Mouse (Mus musculus): ENCODE measurements around the gene Runx2. TPM values are rescaled to one million over a fixed set of nuclear protein-coding genes. Genes with fewer than 3 reads are reported as not detected.
A peak's percentile ranks its signal among the peaks of the same experiment; 100 is the strongest.

Runx2 gene
- 1.3 and 4.6 TPM in 2 replicates for polyA plus RNA-seq (2016; fragmentation: Nextera tagmentation; extraction: Ambion mirVana)

DNA sequence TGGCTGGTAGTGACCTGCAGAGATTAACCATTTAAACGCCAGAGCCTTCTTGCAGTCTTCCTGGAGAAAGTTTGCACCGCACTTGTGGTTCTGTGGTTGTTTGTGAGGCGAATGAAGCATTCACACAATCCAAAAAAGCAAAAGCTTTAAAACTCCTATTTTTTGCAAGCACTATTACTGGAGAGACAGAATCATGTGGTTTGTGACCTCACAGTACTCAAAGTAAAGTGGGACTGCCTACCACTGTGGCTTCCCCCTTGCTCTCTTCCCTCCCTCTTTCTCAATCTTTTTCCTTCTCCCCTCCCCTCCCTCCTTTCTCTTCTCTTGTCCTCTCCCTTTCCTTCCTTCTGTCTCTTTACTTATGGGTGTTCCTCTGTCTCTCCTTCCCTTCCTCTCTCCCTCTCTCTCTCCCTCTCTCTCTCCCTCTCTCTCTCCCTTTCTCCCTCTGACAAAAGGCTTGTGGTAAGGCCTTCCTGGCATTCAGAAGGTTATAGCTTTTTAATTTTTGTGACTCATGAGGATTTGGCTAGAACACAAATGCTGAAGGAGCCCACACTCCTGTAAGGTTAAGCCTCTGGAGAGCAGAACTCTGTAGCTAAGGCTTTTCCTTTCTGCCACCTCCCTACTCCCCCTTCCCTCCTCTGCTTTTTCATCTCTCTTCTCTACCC is at the start of gene Runx2:
Gene Runx2, minus strand, starts transcription at position 290 of the 668 bp plus-strand sequence.
- H3K9me3 ChIP-seq (replicated peaks) = no peaks in the 10 kb centered on the region
- H3K27me3 ChIP-seq (ENCODE audit: low read depth, poor library complexity, severe bottlenecking) = no peaks in the 10 kb centered on the region
- H3K27ac ChIP-seq = 0 out of 2 replicates have a peak within 1 kb of the TSS, but pooled peaks have one; percentile 12
- 36% methylated on average over 3 of the region's 3 CpGs for WGBS
- H3K4me1 ChIP-seq = peaks cover 13% of the 10 kb centered on the region
- H3K36me3 ChIP-seq = no peaks in the 10 kb centered on the region
- DNase-seq (ENCODE audit: low spot score) = no peak
- no peak within 1 kb of the TSS for H3K4me3 ChIP-seq

DNA sequence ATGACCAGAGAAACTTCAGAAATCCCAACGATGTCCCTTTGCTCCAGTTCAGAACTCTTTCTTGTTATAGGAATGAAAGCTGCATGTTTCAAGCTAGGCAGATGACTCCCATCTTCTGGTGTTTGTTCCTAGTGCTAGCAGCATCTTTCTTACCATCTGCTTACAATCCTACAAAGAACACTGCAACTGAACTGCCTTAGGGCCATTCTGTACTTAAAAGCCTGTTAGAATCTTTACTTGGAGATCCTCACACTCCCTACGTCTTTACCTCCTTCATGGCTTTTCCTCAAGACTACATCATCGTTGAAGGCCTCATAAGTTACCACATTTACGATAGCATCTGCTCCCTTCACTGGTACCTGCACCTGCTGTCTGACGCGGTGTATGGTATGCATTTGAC is 48.6 kb upstream of the Runx2 start:
- H3K4me1 ChIP-seq = peaks cover 4% of the 10 kb centered on the region; the same call in 1 of the 2 replicates
- no peak overlapping the region for H3K27ac ChIP-seq
- 96% methylated on average over 6 of the region's 6 CpGs for WGBS
- no peaks in the 10 kb centered on the region for H3K27me3 ChIP-seq (ENCODE audit: low read depth, poor library complexity, severe bottlenecking)
- no peak for DNase-seq (ENCODE audit: low spot score)
- H3K4me3 ChIP-seq = no peak overlapping the region
- no peaks in the 10 kb centered on the region for H3K9me3 ChIP-seq (replicated peaks)
- no peaks in the 10 kb centered on the region for H3K36me3 ChIP-seq

DNA sequence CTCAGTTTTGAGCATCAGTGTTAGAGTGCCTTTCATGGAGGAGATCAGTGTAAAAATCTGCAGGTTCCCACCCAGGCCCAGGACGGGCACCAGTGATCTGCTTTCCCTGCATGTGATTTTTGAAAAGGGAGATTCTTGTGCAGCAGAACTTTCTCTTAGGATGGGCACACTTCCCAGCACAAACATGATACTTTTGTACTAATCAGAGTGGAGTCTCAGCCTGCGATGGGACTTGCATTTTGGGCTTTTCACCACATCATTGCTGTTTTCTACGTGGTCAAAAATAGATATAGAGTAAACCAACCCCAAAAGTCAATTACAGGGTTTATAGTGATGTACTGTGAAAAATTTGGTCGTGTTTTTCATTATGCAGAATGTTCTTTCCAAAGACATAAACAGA is 27.6 kb upstream of the Runx2 start:
- no peak overlapping the region for H3K27ac ChIP-seq
- no peaks in the 10 kb centered on the region for H3K9me3 ChIP-seq (replicated peaks)
- WGBS = 85% methylated on average over 4 of the region's 4 CpGs
- no peaks in the 10 kb centered on the region for H3K4me1 ChIP-seq
- no peaks in the 10 kb centered on the region for H3K36me3 ChIP-seq
- H3K4me3 ChIP-seq = no peak overlapping the region
- no peaks in the 10 kb centered on the region for H3K27me3 ChIP-seq (ENCODE audit: low read depth, poor library complexity, severe bottlenecking)
- DNase-seq (ENCODE audit: low spot score) = no peak

DNA sequence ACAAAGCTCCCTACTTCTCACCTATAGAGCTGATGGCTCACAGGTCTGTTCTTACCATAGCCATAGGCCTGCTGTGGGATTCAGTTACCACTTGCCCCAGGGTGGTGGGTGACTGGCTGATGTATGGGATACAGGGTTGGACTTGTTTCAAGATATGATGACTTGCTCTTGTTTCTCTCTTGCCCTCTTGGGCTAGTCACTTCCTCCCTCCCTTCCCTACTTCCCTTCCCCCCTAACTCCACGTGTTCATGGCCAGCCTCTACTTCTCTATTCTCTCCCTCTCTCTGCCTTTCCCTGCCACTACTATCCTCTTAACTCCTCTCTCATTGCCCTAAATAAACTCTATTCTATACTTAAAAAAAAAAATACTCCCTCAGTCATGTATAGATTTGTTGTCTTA is 16.6 kb upstream of the Runx2 start:
- 87% methylated on average over 1 of the region's 1 CpGs for WGBS
- no peak overlapping the region for H3K4me3 ChIP-seq

DNA sequence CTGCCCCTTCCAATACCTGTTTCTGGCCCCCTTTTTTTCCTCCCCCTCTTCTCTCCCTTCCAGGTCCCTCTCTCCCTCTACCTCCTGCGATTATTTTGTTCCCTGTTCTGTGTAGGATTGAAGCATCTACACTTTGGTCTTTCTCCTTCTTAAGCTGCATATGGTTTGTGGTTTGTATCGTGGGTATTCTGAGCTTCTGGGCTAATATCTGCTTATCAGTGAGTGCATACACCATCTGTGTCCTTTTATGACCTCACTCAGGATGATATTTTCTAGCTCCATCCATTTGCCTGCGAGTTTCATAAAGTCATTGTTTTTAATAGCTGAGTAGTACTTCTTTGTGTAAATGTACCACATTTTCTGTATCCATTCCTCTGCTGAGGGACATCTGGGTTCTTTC is 15.0 kb upstream of the Runx2 start:
- 90% methylated on average over 3 of the region's 3 CpGs for WGBS
- DNase-seq (ENCODE audit: low spot score) = no peak
- H3K4me1 ChIP-seq = no peaks in the 10 kb centered on the region
- H3K9me3 ChIP-seq (replicated peaks) = no peaks in the 10 kb centered on the region
- no peaks in the 10 kb centered on the region for H3K27me3 ChIP-seq (ENCODE audit: low read depth, poor library complexity, severe bottlenecking)
- H3K36me3 ChIP-seq = no peaks in the 10 kb centered on the region
- H3K4me3 ChIP-seq = no peak overlapping the region
- no peak overlapping the region for H3K27ac ChIP-seq

More for the DNA sequence above, 16.6 kb upstream of the Runx2 start:
- no peaks in the 10 kb centered on the region for H3K27me3 ChIP-seq (ENCODE audit: low read depth, poor library complexity, severe bottlenecking)
- H3K27ac ChIP-seq = no peak overlapping the region
- H3K4me1 ChIP-seq = no peaks in the 10 kb centered on the region
- no peak for DNase-seq (ENCODE audit: low spot score)
- H3K9me3 ChIP-seq (replicated peaks) = no peaks in the 10 kb centered on the region
- H3K36me3 ChIP-seq = no peaks in the 10 kb centered on the region

DNA sequence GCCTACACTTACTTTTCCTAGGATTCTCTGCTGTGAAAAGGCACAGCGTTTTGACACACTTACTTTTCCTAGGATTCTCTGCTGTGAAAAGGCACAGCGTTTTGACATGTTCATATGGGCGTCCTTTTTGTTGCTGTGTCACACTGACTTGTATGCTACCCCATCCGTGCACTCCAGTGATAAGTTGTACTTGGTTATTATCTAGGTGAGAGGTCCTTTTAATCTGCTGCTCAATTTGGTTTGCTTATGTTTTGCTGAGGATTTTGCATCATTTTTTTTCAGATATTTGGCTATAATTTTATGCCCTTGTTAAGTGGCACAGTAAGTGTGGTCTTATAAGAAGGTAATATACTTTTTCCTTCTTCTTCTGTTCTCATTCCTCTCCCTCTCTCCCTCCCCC is 13.4 kb upstream of the Runx2 start:
- Histone ChIP-seq H3K9me3 (replicated peaks) (no peaks in the 10 kb centered on the region), H3K4me3 (no peak overlapping the region), H3K27ac (no peak overlapping the region), H3K4me1 (no peaks in the 10 kb centered on the region), H3K36me3 (no peaks in the 10 kb centered on the region), H3K27me3 (ENCODE audit: low read depth, poor library complexity, severe bottlenecking) (no peaks in the 10 kb centered on the region)
- DNase-seq (ENCODE audit: low spot score) = no peak
- WGBS = 86% methylated on average over 4 of the region's 4 CpGs

DNA sequence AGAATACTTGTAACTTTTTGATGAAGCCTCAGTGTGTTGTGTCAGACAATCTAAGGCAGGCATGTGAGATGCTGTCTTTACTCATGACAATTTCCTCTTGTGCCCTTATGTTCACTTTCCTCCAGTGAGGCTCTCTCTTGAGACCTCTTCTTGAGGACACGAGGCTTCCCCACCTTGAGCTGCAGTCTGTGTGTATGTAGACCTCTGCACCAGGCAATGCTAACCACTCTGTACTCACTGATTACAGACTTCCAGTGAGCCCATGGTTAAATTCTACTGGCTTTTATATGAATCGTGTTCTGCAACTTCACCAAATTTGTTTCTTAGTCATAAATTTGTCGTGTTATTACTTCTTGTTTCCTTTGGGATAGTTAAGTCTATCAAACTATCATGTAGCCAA is 12.5 kb upstream of the Runx2 start:
- no peak for DNase-seq (ENCODE audit: low spot score)
- H3K27me3 ChIP-seq (ENCODE audit: low read depth, poor library complexity, severe bottlenecking) = no peaks in the 10 kb centered on the region
- H3K4me3 ChIP-seq = no peak overlapping the region
- H3K36me3 ChIP-seq = no peaks in the 10 kb centered on the region
- H3K9me3 ChIP-seq (replicated peaks) = no peaks in the 10 kb centered on the region
- 89% methylated on average over 3 of the region's 3 CpGs for WGBS
- no peak overlapping the region for H3K27ac ChIP-seq
- H3K4me1 ChIP-seq = no peaks in the 10 kb centered on the region

DNA sequence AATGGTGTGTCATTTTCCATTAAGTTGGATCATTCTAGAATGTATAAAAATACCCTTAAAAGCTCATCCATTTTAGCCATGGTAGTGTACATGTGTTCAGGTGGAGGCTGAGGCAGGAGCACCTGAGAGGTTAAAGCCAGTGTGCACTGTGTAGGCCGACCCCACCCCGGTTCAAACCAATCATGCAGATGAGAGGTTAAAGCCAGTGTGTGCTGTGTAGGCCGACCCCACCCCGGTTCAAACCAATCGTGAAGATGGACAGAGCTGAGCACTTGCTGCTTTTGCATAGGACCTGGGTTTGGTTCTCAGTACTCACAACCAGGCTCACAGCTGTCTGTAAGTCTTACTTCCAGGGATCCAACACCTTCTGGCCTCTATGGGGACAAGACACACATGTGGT is 7.3 kb upstream of the Runx2 start:
- Histone ChIP-seq H3K4me1 (no peaks in the 10 kb centered on the region), H3K27ac (no peak overlapping the region), H3K9me3 (replicated peaks) (no peaks in the 10 kb centered on the region), H3K27me3 (ENCODE audit: low read depth, poor library complexity, severe bottlenecking) (no peaks in the 10 kb centered on the region), H3K4me3 (no peak overlapping the region), H3K36me3 (no peaks in the 10 kb centered on the region)
- WGBS = 87% methylated on average over 5 of the region's 5 CpGs
- DNase-seq (ENCODE audit: low spot score) = no peak

DNA sequence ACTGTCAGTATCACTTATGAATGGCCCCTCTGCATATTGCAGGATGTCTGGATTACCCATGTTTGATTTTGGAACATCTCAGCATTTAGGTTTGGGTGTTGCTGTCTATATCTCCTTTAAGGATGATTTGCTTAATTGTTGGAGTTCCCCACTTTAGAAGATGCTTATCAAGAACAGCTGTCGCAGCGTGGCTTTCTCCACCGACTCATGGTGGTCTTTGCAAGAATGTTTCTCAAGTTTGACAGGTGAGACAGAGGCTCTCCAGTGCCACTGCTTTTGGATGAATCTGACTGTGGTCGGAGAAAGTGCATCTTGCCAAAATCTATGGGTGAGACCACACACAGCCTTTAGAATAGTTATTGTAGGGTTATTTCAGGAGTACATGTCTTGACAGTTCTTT is 5.2 kb upstream of the Runx2 start:
- WGBS = 53% methylated on average over 4 of the region's 4 CpGs
- Histone ChIP-seq H3K27me3 (ENCODE audit: low read depth, poor library complexity, severe bottlenecking) (no peaks in the 10 kb centered on the region), H3K4me1 (peaks cover 4% of the 10 kb centered on the region), H3K9me3 (replicated peaks) (no peaks in the 10 kb centered on the region), H3K4me3 (no peak overlapping the region), H3K36me3 (no peaks in the 10 kb centered on the region), H3K27ac (no peak overlapping the region)
- no peak for DNase-seq (ENCODE audit: low spot score)

DNA sequence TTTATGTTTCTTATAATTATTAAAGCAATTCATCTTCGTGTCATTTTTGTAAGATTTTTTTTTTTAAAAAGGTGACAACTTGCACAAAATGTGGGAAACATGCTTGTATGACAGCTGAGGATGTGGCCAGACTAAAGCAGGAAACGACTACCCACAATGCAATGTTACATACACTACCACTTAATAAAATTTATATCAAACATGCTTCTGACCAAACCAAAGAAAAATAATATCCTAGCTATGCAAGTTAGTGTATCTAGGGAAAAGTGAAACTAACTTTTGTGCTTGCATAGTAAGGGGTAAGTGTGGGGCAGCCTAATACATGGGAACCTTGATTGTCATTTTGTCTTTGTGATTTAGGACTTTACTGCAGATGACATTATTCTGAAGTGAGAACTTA is 4.2 kb upstream of the Runx2 start:
- Histone ChIP-seq H3K4me1 (peaks cover 13% of the 10 kb centered on the region), H3K27me3 (ENCODE audit: low read depth, poor library complexity, severe bottlenecking) (no peaks in the 10 kb centered on the region), H3K4me3 (no peak overlapping the region), H3K36me3 (no peaks in the 10 kb centered on the region), H3K9me3 (replicated peaks) (no peaks in the 10 kb centered on the region), H3K27ac (no peak overlapping the region)
- no peak for DNase-seq (ENCODE audit: low spot score)
- WGBS = 88% methylated on average over 2 of the region's 2 CpGs

DNA sequence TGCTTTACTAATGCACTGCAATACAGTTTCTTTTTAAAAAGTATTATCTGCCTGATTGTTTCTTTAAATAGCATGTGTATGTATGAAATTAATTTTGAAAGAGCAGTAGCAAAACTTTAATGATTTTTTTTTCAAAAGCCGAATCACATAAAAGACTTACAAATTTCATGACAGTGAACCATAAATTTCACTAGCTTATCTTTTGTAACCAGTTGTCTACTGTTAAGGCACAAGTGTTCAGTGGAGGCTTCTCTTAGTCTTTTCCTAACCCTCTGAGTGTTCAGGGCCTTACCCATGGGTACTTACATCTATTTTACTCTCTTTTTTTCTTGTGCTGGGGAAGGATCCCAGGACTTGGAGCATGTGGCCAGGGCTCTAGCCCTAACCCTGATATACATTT is 7.6 kb downstream of the Runx2 start:
- no peak overlapping the region for H3K4me3 ChIP-seq
- no peak for DNase-seq (ENCODE audit: low spot score)
- H3K4me1 ChIP-seq = peaks cover 7% of the 10 kb centered on the region
- no peak overlapping the region for H3K27ac ChIP-seq
- H3K9me3 ChIP-seq (replicated peaks) = no peaks in the 10 kb centered on the region
- H3K36me3 ChIP-seq = no peaks in the 10 kb centered on the region
- no peaks in the 10 kb centered on the region for H3K27me3 ChIP-seq (ENCODE audit: low read depth, poor library complexity, severe bottlenecking)
- 94% methylated on average over 1 of the region's 1 CpGs for WGBS

DNA sequence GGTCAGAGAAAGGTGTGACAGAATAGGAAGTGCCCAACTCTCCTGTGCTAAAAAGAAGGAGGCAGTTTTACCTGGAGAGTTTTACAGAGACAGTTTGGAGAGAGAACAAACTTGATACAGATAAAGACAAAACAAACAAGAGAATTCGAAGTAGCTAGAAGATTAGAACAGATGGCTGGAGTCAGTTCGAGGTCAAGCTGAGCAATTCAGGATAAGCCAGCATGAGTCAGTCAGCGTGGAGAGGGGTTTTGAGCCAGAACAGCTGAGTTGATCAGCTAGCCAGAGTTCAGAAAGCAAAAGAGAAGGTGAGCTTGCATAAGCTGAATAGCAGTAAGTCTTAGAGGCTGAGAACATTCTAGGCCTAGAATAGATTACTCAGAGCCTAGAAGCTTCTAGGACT is 17.3 kb downstream of the Runx2 start:
- Histone ChIP-seq H3K4me1 (no peaks in the 10 kb centered on the region), H3K4me3 (no peak overlapping the region), H3K36me3 (no peaks in the 10 kb centered on the region), H3K27ac (no peak overlapping the region), H3K27me3 (ENCODE audit: low read depth, poor library complexity, severe bottlenecking) (no peaks in the 10 kb centered on the region), H3K9me3 (replicated peaks) (no peaks in the 10 kb centered on the region)
- DNase-seq (ENCODE audit: low spot score) = no peak
- 66% methylated on average over 3 of the region's 3 CpGs for WGBS

DNA sequence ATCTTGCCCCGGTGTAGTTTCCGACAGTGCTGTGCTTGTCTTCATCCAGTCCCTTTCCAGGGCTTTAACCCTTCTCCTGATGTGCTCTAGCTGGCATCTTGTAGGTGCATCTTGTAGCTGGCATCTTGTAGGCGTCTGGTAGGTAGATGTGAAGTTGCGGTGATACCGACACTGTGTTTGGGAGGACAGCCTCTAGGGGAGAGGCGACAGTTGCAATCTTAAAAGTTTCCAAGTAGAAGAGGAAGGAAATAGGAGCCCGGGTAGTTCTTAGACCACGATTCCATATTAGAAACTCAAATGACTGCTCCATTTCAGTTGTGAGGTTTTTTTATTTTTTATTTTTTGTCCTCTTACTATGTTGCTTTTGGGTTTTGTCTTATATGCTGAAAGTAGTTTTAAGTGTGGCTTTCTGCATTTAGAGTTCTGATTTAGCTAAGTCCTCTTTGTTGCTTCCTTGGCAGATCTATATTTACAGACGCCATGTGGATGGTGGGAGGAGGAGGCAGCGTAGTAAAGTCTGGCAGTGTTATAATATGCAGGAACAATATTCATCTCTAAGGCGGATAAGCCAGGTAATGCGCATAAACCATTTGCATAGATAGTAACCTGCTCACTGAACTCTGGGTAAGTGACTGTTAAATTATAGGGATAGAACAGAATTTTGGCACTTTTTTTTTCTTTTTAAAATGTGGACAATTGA is 22.2 kb downstream of the Runx2 start:
- Histone ChIP-seq H3K4me1 (no peaks in the 10 kb centered on the region), H3K27ac (no peak overlapping the region), H3K36me3 (peaks cover 10% of the 10 kb centered on the region), H3K27me3 (ENCODE audit: low read depth, poor library complexity, severe bottlenecking) (no peaks in the 10 kb centered on the region), H3K9me3 (replicated peaks) (no peaks in the 10 kb centered on the region), H3K4me3 (no peak overlapping the region)
- DNase-seq (ENCODE audit: low spot score) = no peak
- 95% methylated on average over 12 of the region's 12 CpGs for WGBS

Data from limb, embryonic 10.5 days (tissue).